Mouse (Mus musculus): ENCODE measurements at regions not wholly inside any gene's neighbourhood (a gene's known extent, or its start where the extent isn't known, plus 50 kb on each side); places are given as distances from the start of the nearest gene placed in this dataset.
A peak's percentile ranks its signal among the peaks of the same experiment; 100 is the strongest.

- H3K36me3 ChIP-seq (replicated peaks; ENCODE audit: control insufficient read depth, insufficient read depth, low read length), result no peaks in the 10 kb centered on the region
- no peak overlapping the region for H3K9ac ChIP-seq (replicated peaks; ENCODE audit: low read depth, low read length)
- DNase-seq (ENCODE audit: low spot score) (no peak), ATAC-seq (ENCODE audit: insufficient read depth, low read depth) (no peak)
- no peak for TF ChIP-seq EP300 (IDR thresholded peaks at IDR 0.05; ENCODE audit: low read depth)
- TF ChIP-seq CTCF (IDR thresholded peaks at IDR 0.05; ENCODE audit: low read depth), result no peak
- no peaks in the 10 kb centered on the region for H3K4me1 ChIP-seq (ENCODE audit: control insufficient read depth, insufficient read depth)
- no peak overlapping the region for H3K4me3 ChIP-seq (ENCODE audit: low read depth, low read length)
- WGBS, result 59% methylated on average over 4 of the region's 4 CpGs
- no peak overlapping the region for H3K4me2 ChIP-seq (ENCODE audit: low read depth, low read length)
- H3K27ac ChIP-seq (ENCODE audit: low read depth), result no peak overlapping the region
- H3K9me3 ChIP-seq (replicated peaks; ENCODE audit: control insufficient read depth, low read length), result no peaks in the 10 kb centered on the region
- H3K27me3 ChIP-seq (ENCODE audit: control insufficient read depth, insufficient read depth, low read length), result no peaks in the 10 kb centered on the region
These were observed 1727.9 kb upstream of the Gm7489 start for GRCm38 (mm10) chr15:52156779-52157178.

GRCm38 (mm10) chr15:52160181-52161088 is 1724.3 kb upstream of the Gm7489 start:
- Histone ChIP-seq H3K9ac (replicated peaks; ENCODE audit: low read depth, low read length) (no peak overlapping the region), H3K4me2 (ENCODE audit: low read depth, low read length) (peak overlapping the region; percentile 43), H3K9me3 (replicated peaks; ENCODE audit: control insufficient read depth, low read length) (no peaks in the 10 kb centered on the region), H3K4me1 (ENCODE audit: control insufficient read depth, insufficient read depth) (no peaks in the 10 kb centered on the region), H3K36me3 (replicated peaks; ENCODE audit: control insufficient read depth, insufficient read depth, low read length) (no peaks in the 10 kb centered on the region), H3K4me3 (ENCODE audit: low read depth, low read length) (peak overlapping the region; percentile 16; the same call in 1 of the 2 replicates), H3K27ac (ENCODE audit: low read depth) (no peak overlapping the region), H3K27me3 (ENCODE audit: control insufficient read depth, insufficient read depth, low read length) (no peaks in the 10 kb centered on the region)
- DNase-seq (ENCODE audit: low spot score) (peak; percentile 62), ATAC-seq (ENCODE audit: insufficient read depth, low read depth) (peak; percentile 77)
- TF ChIP-seq CTCF (IDR thresholded peaks at IDR 0.05; ENCODE audit: low read depth) (peak; percentile 81), EP300 (IDR thresholded peaks at IDR 0.05; ENCODE audit: low read depth) (no peak)
- 21% methylated on average over 18 of the region's 18 CpGs for WGBS

- H3K9me3 ChIP-seq (replicated peaks; ENCODE audit: control insufficient read depth, low read length), result no peaks in the 10 kb centered on the region
- H3K9ac ChIP-seq (replicated peaks; ENCODE audit: low read depth, low read length), result no peak overlapping the region
- no peak overlapping the region for H3K4me3 ChIP-seq (ENCODE audit: low read depth, low read length)
- DNase-seq (ENCODE audit: low spot score) (no peak), ATAC-seq (ENCODE audit: insufficient read depth, low read depth) (no peak)
- 20% methylated on average over 3 of the region's 3 CpGs for WGBS
- TF ChIP-seq CTCF (IDR thresholded peaks at IDR 0.05; ENCODE audit: low read depth) (no peak), EP300 (IDR thresholded peaks at IDR 0.05; ENCODE audit: low read depth) (no peak)
- no peaks in the 10 kb centered on the region for H3K36me3 ChIP-seq (replicated peaks; ENCODE audit: control insufficient read depth, insufficient read depth, low read length)
- no peaks in the 10 kb centered on the region for H3K4me1 ChIP-seq (ENCODE audit: control insufficient read depth, insufficient read depth)
- no peak overlapping the region for H3K4me2 ChIP-seq (ENCODE audit: low read depth, low read length)
- H3K27me3 ChIP-seq (ENCODE audit: control insufficient read depth, insufficient read depth, low read length), result no peaks in the 10 kb centered on the region
- H3K27ac ChIP-seq (ENCODE audit: low read depth), result no peak overlapping the region
These were observed 1723.6 kb upstream of the Gm7489 start for GRCm38 (mm10) chr15:52161089-52161442.

- no peaks in the 10 kb centered on the region for H3K27me3 ChIP-seq (ENCODE audit: control insufficient read depth, insufficient read depth, low read length)
- H3K4me3 ChIP-seq (ENCODE audit: low read depth, low read length), result no peak overlapping the region
- no peaks in the 10 kb centered on the region for H3K36me3 ChIP-seq (replicated peaks; ENCODE audit: control insufficient read depth, insufficient read depth, low read length)
- TF ChIP-seq EP300 (IDR thresholded peaks at IDR 0.05; ENCODE audit: low read depth) (no peak), CTCF (IDR thresholded peaks at IDR 0.05; ENCODE audit: low read depth) (no peak)
- H3K9me3 ChIP-seq (replicated peaks; ENCODE audit: control insufficient read depth, low read length), result no peaks in the 10 kb centered on the region
- DNase-seq (ENCODE audit: low spot score) (no peak), ATAC-seq (ENCODE audit: insufficient read depth, low read depth) (no peak)
- H3K4me1 ChIP-seq (ENCODE audit: control insufficient read depth, insufficient read depth), result no peaks in the 10 kb centered on the region
- no peak overlapping the region for H3K27ac ChIP-seq (ENCODE audit: low read depth)
- no peak overlapping the region for H3K4me2 ChIP-seq (ENCODE audit: low read depth, low read length)
- no peak overlapping the region for H3K9ac ChIP-seq (replicated peaks; ENCODE audit: low read depth, low read length)
- 32% methylated on average over 19 of the region's 19 CpGs for WGBS
These were observed 1723.0 kb upstream of the Gm7489 start for GRCm38 (mm10) chr15:52161568-52162316.

GRCm38 (mm10) chr15:52166144-52166543 is 1718.6 kb upstream of the Gm7489 start:
- 53% methylated on average over 4 of the region's 4 CpGs for WGBS

More at GRCm38 (mm10) chr15:52166144-52166543, 1718.6 kb upstream of the Gm7489 start:
- ATAC-seq (ENCODE audit: insufficient read depth, low read depth) (no peak), DNase-seq (ENCODE audit: low spot score) (no peak)
- no peak overlapping the region for H3K27ac ChIP-seq (ENCODE audit: low read depth)
- H3K4me3 ChIP-seq (ENCODE audit: low read depth, low read length), result no peak overlapping the region
- no peaks in the 10 kb centered on the region for H3K36me3 ChIP-seq (replicated peaks; ENCODE audit: control insufficient read depth, insufficient read depth, low read length)
- no peaks in the 10 kb centered on the region for H3K9me3 ChIP-seq (replicated peaks; ENCODE audit: control insufficient read depth, low read length)
- TF ChIP-seq EP300 (IDR thresholded peaks at IDR 0.05; ENCODE audit: low read depth), result no peak
- TF ChIP-seq CTCF (IDR thresholded peaks at IDR 0.05; ENCODE audit: low read depth), result no peak
- no peak overlapping the region for H3K9ac ChIP-seq (replicated peaks; ENCODE audit: low read depth, low read length)
- no peaks in the 10 kb centered on the region for H3K4me1 ChIP-seq (ENCODE audit: control insufficient read depth, insufficient read depth)
- H3K4me2 ChIP-seq (ENCODE audit: low read depth, low read length), result no peak overlapping the region
- H3K27me3 ChIP-seq (ENCODE audit: control insufficient read depth, insufficient read depth, low read length), result no peaks in the 10 kb centered on the region
